Mouse (Mus musculus) T-helper 17 cell (primary cell): Measurements from ENCODE around the gene Obsl1.

Source experiments
- in situ Hi-C, 2 experiments: fragments of 300-600 bp; cut with MboI, MseI; formaldehyde crosslinking; loops; 1 replicate in 1 of 2; 2 replicates in 1 of 2; pipeline ENCODE4 v1.15.1; 2025; ENCODE audit warnings: high pct_unique_total_duplicates in 2 of 2

Obsl1 gene

DNA sequence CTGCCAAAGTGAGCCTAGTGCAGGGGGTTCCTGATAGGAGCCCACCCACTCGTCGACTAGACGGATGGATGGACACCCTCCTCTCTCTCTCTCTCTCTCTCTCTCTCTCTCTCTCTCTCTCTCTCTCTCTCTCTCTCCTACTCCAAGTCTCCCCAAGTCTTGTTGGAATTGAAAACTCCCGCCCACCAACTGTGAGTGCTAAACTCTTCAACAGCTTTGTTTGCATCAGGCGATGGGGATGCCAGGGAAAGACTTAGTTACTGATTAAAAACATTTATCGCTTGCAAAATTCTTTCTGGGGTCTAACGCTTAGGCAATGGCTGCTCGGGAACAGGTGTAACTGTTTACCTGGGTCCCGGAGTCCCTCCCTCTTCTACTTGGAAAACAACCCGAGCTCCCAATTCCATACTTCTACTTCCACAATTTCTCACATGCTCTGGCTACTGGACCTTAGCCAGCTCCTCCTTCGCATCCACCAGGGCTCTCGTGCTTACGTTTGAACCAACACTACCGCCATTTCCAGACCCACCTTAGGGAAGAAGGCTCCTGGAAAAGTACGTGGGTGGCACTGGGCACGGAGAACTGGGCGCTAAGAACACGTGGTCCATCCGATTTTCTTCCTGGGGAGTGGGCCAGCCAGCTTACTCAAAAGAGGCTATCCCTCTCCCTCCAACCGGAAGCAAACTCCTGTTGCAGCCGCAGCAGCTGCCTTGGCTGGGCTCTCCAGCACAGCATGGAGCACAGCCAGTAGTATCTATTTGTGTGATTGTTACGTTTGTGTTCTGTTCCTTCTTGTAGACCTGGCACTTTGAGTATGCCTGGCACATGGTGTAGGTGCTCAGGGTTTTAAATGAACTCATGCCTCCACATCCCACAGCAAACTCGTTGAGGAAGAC is 47.2 kb downstream of the Obsl1 start:
- in situ Hi-C loops, result no loop called here

DNA sequence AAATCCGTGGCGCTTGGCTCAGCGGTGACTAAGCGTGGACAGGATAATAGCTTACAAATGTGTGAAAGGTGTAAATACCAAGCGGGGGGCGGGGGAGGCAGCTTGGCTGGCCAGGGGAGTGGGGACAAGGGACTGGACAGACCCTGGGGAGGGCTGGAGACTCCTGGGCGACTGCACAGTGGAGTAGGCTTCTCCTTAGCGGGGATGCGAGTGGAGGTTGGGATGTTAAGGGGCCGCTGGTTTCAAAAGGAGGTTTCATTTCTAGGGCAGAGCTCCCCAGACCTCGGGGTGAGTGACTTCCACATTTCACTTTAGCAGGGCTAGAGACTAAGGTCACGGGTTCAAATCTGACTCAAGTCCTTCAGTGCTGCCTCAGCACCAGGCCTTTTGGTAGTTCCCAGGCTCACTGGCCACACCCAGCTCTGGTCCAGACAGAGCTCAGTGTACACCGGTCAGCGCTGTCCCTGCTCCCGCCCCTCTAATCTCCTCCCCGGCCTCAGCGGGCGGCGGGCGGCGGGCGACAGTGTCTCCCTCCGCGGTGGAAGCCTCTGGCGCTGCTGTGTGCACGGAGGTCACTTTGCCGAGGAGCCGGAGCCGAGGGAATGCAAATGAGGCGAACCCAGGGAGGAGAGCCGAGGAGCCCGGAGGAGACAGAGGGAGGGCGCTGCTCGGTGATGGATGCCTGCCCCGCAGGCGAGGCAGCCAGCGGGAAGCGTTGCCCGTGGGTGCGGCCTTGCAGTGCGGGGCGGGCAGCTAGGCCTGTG is 48.0 kb downstream of the Obsl1 start:
- in situ Hi-C loops, result no loop called here

DNA sequence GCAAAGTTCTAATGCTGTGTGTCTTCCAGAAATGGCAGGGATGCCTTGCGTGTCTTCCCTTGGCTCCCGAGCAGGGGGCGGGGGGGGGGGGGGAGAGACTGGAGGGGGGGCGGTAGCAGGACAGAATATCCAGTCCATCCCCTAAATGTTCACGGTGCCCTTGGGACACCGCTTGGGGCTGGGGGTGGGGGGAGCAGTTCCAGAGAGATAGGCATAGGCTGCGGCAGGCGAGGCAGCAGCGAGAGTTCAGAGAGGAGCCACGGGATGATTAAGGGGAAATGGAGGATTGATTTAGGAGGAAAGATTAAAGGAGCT is 48.6 kb downstream of the Obsl1 start:
- in situ Hi-C loops, result no loop called here

DNA sequence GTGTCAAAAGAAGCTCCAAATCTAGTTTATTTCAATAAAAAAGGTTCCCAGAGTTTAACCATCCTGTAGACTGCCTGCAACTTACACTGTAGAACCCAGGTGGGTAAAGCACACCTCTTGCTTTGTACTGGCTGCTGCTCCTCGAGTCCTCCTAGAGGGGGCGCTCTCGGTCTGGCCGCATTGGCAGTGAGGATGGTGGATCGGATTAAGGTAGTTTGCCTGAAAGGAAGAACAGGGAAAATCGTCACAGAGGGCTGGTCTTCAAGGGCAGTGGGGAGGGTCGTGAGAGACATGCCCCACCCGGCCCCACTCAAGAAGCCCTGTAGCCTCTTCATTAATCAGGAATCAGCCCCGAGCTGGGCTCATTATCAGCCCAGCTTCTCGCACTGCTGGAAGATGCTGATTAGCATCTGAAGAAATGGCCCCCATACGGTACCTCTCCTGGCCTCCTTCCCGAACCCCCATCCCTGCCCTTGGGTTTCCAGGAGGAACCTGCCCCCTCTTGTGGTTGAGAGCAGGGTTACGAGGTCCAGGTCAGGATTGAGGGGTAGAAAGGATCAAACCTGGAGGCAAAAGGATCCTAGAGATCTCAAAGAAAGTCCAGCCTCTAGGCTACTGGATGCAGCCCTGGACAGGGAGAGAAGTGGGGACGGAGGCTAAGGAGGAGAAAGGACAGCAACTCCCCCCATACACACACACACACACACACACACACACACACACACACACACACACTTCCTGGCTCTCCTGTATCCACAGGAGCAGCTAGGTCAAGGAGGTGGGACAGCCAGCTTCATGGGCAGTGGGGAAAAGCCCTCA is 49.3 kb downstream of the Obsl1 start:
- in situ Hi-C loops, result no loop called here

DNA sequence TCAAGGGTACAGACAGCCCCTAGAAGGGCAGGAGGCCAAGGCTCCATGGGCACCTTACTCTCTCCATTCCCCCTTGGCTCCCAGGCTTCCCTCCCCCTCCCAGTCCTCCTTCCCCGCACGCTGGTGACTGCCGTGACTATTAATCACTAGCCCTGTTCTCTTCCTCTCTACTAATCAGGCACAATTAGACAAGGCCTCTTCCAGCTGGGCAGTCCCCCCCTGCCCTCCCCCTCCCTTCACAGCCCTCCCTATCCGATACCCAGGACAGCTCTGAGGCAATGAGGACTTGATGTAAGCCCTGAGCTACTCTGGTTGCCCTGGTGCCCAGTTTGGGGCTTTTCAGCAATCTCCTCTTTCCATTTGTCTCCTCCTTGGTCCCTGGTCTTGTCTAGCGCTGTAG is 50.3 kb downstream of the Obsl1 start:
- in situ Hi-C loops, result no loop called here

DNA sequence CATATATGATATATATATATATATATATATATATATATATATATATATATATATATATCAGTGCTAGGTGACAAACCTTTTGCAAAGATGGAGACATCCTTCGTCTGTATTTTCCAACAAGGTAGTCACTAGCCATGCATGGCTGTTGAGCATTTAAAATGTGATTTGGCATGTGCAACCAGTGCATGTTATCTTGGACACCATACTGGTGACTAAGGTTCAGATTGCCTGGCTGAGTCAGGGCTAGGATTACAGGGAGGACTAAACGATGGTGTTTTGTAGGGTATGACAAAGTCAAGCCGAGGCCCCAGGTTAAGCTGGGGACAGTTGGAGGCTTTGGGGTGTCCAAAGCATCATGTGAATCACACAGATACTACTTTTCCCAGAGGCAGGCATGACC is 50.8 kb downstream of the Obsl1 start:
- in situ Hi-C loops, result no loop called here

DNA sequence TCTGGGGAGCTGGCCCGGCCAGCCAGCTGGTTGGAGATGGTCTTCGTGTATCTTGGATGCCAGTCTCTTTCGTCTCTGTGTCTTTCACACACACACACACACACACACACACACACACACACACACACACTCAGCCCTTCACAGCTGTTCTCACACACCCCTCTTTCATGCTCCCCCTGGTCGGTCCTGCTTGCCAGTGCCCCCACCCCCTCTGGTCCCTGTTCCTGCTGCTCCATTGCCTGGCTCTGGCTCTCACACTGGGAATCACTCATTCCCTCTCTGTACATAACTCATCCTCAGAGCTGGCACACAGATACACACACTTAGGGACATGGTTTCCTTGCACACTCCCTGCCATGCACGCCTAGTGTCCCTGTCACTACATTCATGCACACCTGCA is 54.4 kb downstream of the Obsl1 start:
- in situ Hi-C loops, result no loop called here

DNA sequence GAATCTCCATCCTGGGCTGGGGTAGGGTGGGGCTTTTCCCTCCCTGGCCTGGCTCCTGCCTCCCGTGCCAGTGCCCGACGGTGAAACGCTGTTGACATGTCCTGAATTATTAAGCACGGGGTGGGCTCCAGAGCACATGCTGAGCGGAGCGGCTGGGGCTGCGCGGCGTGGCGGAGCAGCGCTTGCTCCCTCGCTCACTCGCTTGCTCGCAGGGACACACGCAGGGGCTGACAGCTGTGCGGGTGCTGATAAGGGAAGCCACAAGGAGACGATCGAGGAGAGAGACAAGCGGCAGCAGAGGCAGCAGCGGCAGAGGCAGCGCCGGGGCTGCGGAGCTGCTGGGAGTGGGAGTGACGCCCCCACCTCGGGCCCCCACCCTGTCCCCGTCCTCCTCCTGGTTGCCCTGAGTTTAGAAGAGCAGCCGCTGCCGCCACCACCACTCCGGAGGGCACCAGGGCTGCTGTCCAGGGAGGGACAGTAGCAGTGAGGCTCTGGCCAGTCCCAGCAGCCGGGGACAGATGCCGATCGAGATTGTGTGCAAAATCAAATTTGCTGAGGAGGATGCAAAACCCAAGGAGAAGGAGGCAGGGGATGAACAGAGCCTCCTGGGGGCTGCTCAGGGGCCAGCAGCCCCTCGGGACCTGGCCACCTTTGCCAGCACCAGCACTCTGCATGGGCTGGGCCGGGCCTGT is 55.8 kb downstream of the Obsl1 start, which contains the start of gene Asic4:
TSS of gene Asic4 (plus strand) at position 123 of the 692 bp plus-strand sequence.
- in situ Hi-C loops, result no loop called here

DNA sequence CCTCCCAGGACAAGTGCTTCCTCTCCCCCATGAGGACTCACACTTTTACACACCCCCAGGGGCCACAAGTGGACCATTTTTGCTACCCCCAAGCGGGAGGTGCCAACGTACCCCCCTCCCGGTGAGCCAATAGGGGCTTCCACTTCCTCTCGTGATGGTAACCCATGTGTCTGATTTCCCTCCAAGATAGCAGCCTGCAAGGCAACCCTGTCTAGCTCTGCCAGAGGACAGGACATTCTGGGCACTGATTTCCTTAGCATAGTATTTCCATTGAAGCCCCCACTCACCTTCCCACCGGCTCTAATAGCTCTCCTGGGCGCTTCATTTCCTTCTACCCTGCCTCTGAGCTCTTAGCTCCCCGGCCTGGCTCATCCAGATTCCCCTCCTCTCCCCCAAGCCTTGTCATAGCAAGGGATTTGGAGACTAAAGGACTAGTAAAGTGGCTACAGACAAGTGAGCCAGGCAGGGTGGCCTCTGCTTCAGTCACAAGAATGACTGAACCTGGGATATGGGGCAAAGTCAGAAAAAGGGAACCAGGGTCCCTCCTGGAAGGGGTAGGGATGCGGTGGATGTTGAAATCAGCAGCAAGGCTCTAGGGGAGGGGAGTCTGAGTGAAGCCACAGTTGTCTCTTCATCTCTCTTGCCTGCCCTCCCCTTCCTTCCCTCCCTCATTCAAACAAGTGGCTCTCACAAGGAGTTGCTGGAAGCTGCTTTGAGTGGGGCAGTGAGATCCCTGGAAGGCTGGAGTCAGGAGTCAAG is 56.7 kb downstream of the Obsl1 start:
- in situ Hi-C loops, result no loop called here

DNA sequence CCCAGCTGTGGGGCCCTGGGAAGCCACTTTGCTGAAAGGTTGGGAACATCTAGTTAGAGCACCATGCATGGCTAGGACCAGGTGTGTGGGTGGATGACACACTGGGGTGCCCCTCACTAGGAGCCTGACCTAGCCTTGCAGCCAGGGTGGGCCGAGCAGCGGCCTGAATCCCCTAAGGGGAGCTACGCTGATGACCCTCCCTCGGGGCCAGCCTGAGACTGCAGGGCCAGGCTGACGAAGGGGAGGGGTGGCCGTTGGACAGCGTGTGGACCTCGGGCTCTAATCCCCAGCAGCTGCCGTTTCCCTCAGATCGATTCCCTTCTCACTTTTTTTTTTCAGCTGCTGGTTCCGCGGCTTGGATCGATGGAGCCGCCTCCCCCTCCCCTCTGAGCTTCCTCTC is 57.3 kb downstream of the Obsl1 start:
- in situ Hi-C loops, result no loop called here

DNA sequence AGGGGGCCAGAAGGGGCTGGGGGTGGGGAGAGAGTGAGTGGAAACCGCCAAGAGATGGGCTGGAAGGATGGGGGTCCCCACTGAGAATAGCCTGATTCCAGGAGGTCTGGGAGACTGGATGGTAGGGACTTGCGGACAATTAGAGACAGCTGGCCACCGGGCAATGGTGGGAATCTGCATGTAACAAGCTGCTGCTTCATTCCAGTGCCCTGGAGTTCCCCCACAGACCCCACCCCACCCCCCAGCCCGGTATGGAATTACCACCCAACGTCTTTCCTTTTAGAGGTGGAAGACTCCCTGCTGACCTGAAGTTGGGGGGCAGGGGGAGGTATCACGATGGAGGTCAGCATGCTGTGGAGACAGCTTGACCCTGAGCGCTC is 58.2 kb downstream of the Obsl1 start:
- in situ Hi-C loops, result no loop called here

DNA sequence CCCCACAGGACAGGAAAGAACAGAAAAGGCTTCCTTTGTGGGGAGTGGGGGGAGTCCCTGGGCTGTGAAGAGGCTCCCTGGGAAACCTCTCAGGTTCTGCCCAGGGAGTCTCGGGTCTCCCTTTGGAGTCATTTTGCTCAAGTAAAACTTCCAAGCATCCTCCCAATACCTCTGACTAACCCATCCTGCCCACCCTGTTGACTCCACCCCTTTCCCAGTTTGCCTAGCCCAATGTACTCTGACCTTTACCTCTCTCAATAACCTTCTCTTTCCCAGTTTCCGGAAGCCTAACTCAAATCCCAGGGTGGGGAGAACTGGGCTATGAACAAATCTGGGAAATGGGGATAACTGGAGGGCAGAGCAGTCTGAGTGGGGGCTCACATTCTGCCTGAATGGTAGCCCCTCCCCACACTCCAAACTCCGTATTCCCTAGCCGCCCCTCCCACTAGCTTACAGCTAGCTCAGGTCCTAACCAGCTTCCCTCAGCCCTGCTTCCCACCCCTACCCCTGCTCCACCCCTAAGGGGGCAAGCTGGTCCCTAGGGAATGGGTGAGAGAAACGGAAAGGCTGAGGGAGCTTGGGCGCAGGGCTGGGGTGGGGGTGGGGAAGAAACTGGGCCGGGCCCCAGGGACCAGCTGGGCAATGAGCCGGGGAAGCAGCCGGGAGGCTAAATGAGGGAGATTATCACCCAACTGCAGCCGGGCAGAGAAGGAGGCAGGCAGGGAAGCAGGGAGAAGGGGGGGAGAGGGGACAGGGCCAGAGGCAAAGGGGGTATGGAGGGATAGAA is 58.8 kb downstream of the Obsl1 start:
- in situ Hi-C loops, result no loop called here

DNA sequence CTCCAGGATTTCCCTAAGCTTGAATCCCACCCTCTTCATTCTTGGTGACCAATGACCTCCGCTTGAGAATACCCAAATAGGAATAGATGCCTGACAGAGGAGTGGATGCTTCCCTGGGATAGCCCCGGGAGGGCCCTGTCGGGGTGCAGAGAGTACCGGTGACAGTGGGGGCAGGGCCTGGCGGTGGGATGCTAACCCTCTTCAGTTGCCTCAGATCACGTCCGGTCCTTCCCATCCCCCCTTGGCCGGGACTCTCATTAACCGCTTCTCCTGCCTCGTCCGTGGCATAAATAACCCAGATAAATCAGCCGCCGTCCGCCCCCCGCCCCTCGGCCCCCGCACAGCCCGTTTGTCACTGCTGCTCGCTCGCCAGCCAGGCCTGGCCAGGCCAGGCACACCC is 59.6 kb downstream of the Obsl1 start:
- in situ Hi-C loops, result no loop called here

DNA sequence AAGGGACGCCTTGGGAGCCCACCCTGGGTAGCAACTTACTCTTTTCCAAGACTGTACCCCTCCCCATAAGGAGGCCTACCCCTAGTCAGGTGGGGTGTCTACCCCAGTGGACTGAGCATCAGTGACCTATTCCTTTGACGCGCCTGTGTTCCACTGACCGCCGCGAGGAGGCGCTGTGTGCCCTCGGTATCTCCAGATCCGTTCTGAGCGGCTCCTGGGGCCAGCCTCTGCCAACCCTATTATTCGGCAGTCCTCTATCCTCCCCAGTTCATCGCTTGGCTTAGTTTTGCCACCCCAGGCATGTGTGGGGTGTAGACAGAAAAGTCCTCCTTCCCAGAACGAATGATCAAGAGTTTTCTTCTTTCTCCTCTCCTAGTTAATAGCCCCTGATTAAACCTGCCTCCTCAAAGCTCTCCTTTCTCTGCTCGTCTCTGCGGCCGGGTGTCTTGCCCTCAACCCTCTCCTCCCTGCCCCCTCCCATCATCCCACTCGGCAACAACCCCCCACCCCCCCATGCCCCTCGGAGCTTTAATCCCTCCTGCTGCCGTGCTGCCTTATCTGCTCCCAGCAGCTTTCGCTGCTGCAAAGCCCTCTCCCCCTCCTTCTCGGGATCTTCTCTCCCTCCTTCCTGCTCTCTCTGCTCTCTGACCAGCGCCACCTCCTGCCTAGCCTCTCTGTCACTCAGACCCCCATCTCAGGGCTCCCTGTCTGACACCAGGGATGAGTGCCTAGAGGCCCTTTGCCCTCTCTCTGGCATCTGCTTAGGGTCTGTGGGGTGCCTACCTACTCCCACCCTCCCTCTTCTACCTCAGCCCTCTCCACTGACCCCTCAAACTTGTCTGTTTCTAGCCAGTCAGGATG is 60.3 kb downstream of the Obsl1 start:
- in situ Hi-C loops, result no loop called here

DNA sequence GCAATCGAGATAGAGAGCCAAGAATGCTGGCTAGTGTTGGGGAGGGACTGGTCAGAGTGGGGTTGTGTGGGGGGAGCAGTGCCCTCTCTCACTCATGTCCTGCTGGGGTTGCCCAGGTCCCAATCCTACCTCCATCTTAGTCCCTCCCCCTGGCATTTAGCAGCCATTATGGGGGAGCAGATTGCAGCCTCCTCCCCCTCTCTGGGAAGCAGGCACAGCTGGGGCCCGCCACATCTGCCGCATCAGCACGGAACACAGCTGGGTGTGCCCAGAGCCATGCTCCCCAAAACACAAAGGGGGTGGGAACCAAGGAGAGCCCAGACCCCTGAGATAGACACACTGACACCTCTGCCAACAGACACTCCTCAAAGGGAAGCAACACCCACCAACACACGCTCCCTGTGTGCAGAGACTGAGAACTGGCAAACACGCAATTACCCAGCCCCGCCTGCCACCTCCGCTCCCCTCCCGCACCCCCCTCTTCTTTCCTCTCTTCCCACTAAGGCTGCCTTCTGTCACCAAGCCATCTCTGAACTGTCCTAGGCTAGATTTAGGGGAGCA is 61.0 kb downstream of the Obsl1 start:
- in situ Hi-C loops, result no loop called here

DNA sequence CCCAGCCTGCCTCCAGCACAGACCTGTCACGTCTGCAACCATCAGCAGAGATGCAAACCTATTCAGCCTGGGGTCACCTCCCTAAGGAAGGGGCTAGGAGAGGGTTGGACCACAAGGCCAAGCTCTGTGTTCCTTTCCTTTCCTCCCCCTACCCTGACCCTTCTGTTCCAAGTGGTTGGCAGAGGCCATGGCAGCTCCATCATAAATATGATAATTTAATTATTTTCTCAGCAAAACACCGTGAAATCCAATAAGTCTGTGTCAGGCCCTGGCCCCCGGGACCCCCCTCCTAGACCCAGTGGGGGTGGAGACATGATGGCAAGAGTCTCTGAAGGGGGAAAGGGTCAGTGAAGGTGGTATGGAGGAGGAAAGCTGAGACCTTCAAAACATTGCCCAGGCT is 62.0 kb downstream of the Obsl1 start:
- in situ Hi-C loops, result no loop called here

DNA sequence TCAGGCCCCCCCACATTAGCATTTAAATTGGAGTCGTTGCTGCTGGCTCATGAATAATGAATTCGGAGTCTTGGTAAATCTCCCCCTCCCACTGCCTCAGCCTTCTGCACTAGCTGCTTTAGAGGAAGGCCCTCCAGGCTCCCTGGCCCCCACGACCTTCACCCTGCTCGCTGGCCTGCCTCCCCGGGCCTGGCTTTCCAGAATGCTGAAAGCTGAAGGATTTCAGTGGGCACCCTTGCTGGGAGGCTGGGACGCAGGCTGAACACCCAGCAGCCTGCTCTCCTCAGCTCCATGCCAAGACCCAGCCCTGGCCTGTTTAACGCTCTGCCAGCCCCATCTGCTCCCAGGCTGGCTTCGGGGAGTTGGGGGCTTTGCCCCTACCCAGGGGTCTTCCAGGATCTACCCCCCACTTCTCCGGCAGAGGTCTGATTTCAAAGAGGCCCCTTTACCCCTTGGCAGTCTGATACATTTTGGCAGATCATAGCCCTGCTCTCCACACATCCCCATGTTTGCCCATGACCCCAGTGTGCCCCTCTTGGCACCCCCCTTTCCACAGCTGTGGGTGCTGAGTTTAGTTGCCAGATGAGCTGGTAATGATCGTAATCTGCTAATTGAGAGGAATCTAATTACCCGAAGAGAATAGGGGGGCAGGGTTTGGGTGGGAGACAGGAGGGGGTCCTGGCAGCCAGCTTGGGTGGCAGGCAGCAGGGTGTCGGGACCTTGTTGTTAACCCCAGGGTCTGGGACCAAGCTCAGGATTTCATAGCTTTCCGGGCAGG is 62.8 kb downstream of the Obsl1 start:
- in situ Hi-C loops, result no loop called here

DNA sequence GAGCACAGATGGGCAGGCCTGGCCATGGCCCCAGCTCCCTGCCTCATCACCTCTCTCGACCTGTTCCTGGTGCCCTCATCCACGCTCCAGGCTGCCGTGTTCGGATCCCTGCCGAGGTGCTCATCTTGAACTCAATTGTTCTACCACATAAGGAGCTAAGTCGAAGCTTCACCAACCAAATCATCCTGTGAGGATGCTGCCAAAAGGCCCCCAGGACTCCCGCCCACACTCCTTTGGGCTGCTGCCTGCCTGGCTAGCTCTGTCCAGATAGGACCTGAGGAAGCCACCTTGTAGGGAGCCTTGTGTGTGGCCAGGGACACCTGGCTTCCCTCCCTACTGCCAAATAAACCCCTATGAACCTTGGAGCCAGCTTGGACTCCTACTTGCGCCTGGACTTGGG is 63.4 kb downstream of the Obsl1 start:
- in situ Hi-C loops, result no loop called here
